Mouse (Mus musculus) myocyte (in vitro differentiated cells): ENCODE data around the gene Grem2. TPM values are rescaled to one million over a fixed set of nuclear protein-coding genes. Genes with fewer than 3 reads are reported as not detected.

ENCODE experiments used
- H3K27me3 ChIP-seq: one replicate; pipeline ENCODE4 v1.6.1; 2011; ENCODE audit not compliant: control insufficient read depth, insufficient read depth, insufficient read length
- H3K36me3 ChIP-seq: one replicate; pipeline ENCODE4 v1.6.1; 2011; ENCODE audit not compliant: control insufficient read depth, insufficient read depth
- H3K4me2 ChIP-seq: one replicate; pipeline ENCODE4 v1.6.1; 2011; ENCODE audit warnings: low read depth, control low read depth
- H3K4me3 ChIP-seq: one replicate; pipeline ENCODE4 v1.5.1; 2011; ENCODE audit warnings: mild to moderate bottlenecking, control low read depth, moderate library complexity
- H3K79me2 ChIP-seq: one replicate; pipeline ENCODE4 v1.6.1; 2011; ENCODE audit not compliant: control insufficient read depth, insufficient read depth
- H3ac ChIP-seq: one replicate; pipeline ENCODE4 v1.6.1; 2011; ENCODE audit not compliant: control insufficient read depth, insufficient read length
- CEBPB ChIP-seq: IDR thresholded peaks from 2 replicates; pipeline ENCODE4 v1.6.1; 2011; ENCODE audit warnings: mild to moderate bottlenecking, moderate library complexity; ENCODE audit not compliant: poor library complexity, insufficient read depth, severe bottlenecking
- E2F4 ChIP-seq: IDR thresholded peaks from one replicate; pipeline ENCODE4 v1.6.1; 2011; ENCODE audit warnings: mild to moderate bottlenecking, control low read depth, moderate library complexity; ENCODE audit not compliant: insufficient read depth
- MAX ChIP-seq: IDR thresholded peaks from one replicate; pipeline ENCODE4 v1.6.1; 2011; ENCODE audit warnings: low read depth, mild to moderate bottlenecking, control low read depth
- MYOD1 ChIP-seq, 3 experiments: IDR thresholded peaks; one replicate each; pipeline ENCODE4 v1.6.1; 2011; ENCODE audit warnings: control low read depth in 2 of 3, low read depth in 2 of 3, mild to moderate bottlenecking in 2 of 3, moderate library complexity in 1 of 3; ENCODE audit not compliant: insufficient read length in 2 of 3, control insufficient read depth in 1 of 3
- MYOG ChIP-seq, 3 experiments: IDR thresholded peaks; one replicate each; pipeline ENCODE4 v1.6.1; 2011; ENCODE audit warnings: control low read depth in 2 of 3, low read depth in 2 of 3, mild to moderate bottlenecking in 2 of 3; ENCODE audit not compliant: insufficient read length in 2 of 3, control insufficient read depth in 1 of 3, insufficient read depth in 1 of 3
- POLR2A ChIP-seq: IDR thresholded peaks from one replicate; pipeline ENCODE4 v1.6.1; 2011; ENCODE audit warnings: low read depth, mild to moderate bottlenecking, control low read depth, moderate library complexity; ENCODE audit not compliant: insufficient read length
- POLR2AphosphoS2 ChIP-seq: IDR thresholded peaks from one replicate; pipeline ENCODE4 v1.6.1; 2011; ENCODE audit warnings: low read depth, control low read depth; ENCODE audit not compliant: insufficient read length
- REST ChIP-seq: IDR thresholded peaks from one replicate; pipeline ENCODE4 v1.6.1; 2011; ENCODE audit warnings: mild to moderate bottlenecking, control low read depth, moderate library complexity; ENCODE audit not compliant: insufficient read depth, insufficient read length
- SRF ChIP-seq: IDR thresholded peaks from one replicate; pipeline ENCODE4 v1.6.1; 2011; ENCODE audit warnings: low read depth; ENCODE audit not compliant: control insufficient read depth, insufficient read length
- TCF12 ChIP-seq: IDR thresholded peaks from one replicate; pipeline ENCODE4 v1.6.1; 2011; ENCODE audit warnings: mild to moderate bottlenecking, control low read depth; ENCODE audit not compliant: poor library complexity, insufficient read depth, severe bottlenecking
- TCF3 ChIP-seq: IDR thresholded peaks from one replicate; pipeline ENCODE4 v1.6.1; 2011; ENCODE audit warnings: low read depth, control low read depth; ENCODE audit not compliant: insufficient read length
- USF1 ChIP-seq: IDR thresholded peaks from one replicate; pipeline ENCODE4 v1.6.1; 2011; ENCODE audit warnings: low read depth, mild to moderate bottlenecking, control low read depth, moderate library complexity
- polyA plus RNA-seq: library from polyadenylated mRNA; unstranded; fragments of >200 nt; fragmentation: generic; extraction: Trizol; gene quantifications from one replicate; pipeline ENCODE4 v1.2.1, GENCODE M21; 2012; ENCODE audit warnings: missing spikeins

Grem2 gene
- polyA plus RNA-seq, 1 experiment = 0.04 TPM

DNA sequence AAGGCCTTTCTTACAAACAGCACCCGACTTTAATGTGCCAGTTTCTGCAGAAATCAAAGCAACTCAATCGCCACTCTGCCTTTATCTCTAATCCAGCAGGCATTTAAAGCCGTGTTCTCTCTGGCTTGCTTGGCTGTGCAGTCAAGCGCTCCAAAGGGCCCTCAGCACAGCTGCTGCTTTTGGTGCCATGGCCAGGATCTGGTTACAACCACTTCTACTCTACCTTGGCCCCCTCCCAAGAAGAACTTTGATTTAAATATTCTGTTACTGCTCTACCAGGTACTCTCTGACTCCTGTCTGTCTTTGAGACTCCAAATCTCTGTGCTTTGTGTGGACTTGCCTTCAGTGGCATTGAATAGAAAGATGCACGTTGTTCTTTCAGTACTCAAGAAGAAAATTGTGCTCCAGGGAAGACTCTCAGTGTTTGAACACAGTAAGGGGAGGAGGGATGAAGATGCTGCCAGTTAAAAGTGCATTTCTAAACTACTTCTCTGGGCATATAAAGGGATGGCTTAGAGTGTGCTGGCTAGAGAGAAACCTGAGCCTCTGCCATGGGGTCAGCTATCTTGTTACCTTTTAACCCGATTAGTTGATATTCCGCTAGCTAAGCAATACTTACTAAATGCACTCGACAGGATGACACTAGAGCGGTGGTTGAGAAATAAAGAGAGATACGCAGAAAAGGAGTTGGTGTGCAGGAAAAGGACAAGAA lies 61.1 kb downstream of the Grem2 start:
- H3ac ChIP-seq = no peak overlapping the region

DNA sequence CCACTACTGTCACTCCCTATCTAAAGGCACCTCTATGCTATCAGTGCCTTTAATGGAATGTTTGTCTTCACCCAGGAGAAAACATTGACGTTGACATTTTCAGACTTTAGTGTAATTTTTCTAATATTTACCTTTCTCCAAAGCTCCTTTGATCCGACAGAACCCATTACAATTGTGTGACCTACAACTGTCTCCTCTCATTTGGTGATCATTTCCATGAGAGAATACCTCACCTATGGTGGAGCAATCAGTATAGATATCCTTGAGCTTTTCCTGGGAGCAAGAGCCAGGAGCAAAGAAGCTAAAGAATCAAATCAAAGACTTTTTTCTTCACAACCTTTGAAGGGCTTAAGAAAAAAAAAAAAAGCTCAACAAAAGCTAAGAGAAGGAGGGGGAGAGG lies 65.4 kb downstream of the Grem2 start:
- H3ac ChIP-seq = no peak overlapping the region
- H3K4me2 ChIP-seq = no peak overlapping the region
- no peaks in the 10 kb centered on the region for H3K27me3 ChIP-seq
- no peaks in the 10 kb centered on the region for H3K36me3 ChIP-seq
- TF ChIP-seq POLR2A (no peak), TCF3 (no peak), REST (no peak), MYOD1 (IDR thresholded peaks at IDR 0.05; ENCODE audit: control insufficient read depth in 1 of 3, insufficient read length in 2 of 3, low read depth in 2 of 3) (no peak), E2F4 (no peak), POLR2AphosphoS2 (no peak), USF1 (no peak), MYOG (IDR thresholded peaks at IDR 0.05; ENCODE audit: control insufficient read depth in 1 of 3, insufficient read depth in 1 of 3, insufficient read length in 2 of 3, low read depth in 2 of 3) (no peak), TCF12 (no peak), MAX (no peak), CEBPB (no peak), SRF (no peak)
- H3K4me3 ChIP-seq = no peak overlapping the region
- no peaks in the 10 kb centered on the region for H3K79me2 ChIP-seq

More for the DNA sequence above, 61.1 kb downstream of the Grem2 start:
- no peaks in the 10 kb centered on the region for H3K36me3 ChIP-seq
- TF ChIP-seq REST (no peak), MYOG (IDR thresholded peaks at IDR 0.05; ENCODE audit: control insufficient read depth in 1 of 3, insufficient read depth in 1 of 3, insufficient read length in 2 of 3, low read depth in 2 of 3) (peak in 1 of 3 experiments; percentile 16), TCF3 (no peak), MYOD1 (IDR thresholded peaks at IDR 0.05; ENCODE audit: control insufficient read depth in 1 of 3, insufficient read length in 2 of 3, low read depth in 2 of 3) (peak in 1 of 3 experiments; percentile 31), USF1 (no peak)
- no peak overlapping the region for H3K4me2 ChIP-seq
- H3K27me3 ChIP-seq = no peaks in the 10 kb centered on the region
- no peaks in the 10 kb centered on the region for H3K79me2 ChIP-seq
- no peak overlapping the region for H3K4me3 ChIP-seq

DNA sequence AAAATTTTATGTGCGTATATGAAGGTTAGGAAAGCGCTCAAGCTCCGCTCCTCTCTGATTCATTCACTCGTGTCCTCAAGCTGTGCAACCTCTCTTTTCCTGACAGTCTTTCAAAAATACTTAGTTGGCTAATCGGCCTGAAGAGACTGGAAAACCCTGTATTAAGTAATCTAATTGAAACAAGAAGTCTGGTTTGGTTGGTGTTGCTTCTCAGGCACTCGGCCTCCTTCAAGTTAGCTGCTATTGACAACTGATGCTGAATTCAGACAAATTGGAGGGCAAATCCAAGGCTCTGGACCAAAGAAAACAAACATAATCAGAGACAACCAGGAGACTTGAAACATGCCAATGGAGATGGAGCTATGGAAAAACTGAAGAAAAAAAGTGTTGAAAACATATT lies 76.8 kb downstream of the Grem2 start:
- H3K4me2 ChIP-seq = peak overlapping the region; percentile 26
- no peak overlapping the region for H3ac ChIP-seq
- no peaks in the 10 kb centered on the region for H3K36me3 ChIP-seq
- TF ChIP-seq POLR2AphosphoS2 (no peak), E2F4 (no peak), POLR2A (no peak), REST (no peak), MYOG (IDR thresholded peaks at IDR 0.05; ENCODE audit: control insufficient read depth in 1 of 3, insufficient read depth in 1 of 3, insufficient read length in 2 of 3, low read depth in 2 of 3) (no peak), MAX (no peak), USF1 (no peak), TCF3 (no peak)
- no peaks in the 10 kb centered on the region for H3K27me3 ChIP-seq
- no peaks in the 10 kb centered on the region for H3K79me2 ChIP-seq
- no peak overlapping the region for H3K4me3 ChIP-seq

DNA sequence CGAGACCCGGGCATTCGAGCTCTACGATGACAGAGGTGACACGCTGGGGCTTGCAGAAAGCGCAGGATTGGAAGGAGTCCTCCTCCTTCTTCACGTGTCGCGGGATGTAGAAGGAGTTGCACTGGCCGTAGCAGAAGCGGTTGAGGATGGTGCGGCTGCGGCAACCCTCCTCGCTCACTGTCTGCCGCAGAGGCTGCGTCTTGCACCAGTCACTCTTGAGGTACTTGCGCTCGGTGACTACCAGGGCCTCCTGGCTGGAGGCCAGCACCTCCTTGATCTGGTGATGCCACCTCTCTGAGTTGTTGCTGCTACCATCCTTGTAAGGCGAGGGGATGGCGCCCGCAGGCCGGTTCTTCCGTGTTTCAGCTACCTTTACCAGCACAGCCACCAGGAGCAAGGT lies 84.8 kb downstream of the Grem2 start:
- H3K79me2 ChIP-seq = no peaks in the 10 kb centered on the region
- TF ChIP-seq POLR2A = no peak
- TF ChIP-seq E2F4 = no peak
- no peak for TF ChIP-seq MYOG (IDR thresholded peaks at IDR 0.05; ENCODE audit: control insufficient read depth in 1 of 3, insufficient read depth in 1 of 3, insufficient read length in 2 of 3, low read depth in 2 of 3)
- no peak for TF ChIP-seq POLR2AphosphoS2
- no peak for TF ChIP-seq REST
- TF ChIP-seq USF1 = no peak
- TF ChIP-seq TCF12 = no peak
- TF ChIP-seq MAX = no peak
- TF ChIP-seq MYOD1 (IDR thresholded peaks at IDR 0.05; ENCODE audit: control insufficient read depth in 1 of 3, insufficient read length in 2 of 3, low read depth in 2 of 3) = no peak
- no peak for TF ChIP-seq SRF
- no peak for TF ChIP-seq CEBPB
- no peak for TF ChIP-seq TCF3
- H3K4me2 ChIP-seq = no peak overlapping the region
- no peak overlapping the region for H3ac ChIP-seq
- H3K27me3 ChIP-seq = no peaks in the 10 kb centered on the region
- no peak overlapping the region for H3K4me3 ChIP-seq
- no peaks in the 10 kb centered on the region for H3K36me3 ChIP-seq

DNA sequence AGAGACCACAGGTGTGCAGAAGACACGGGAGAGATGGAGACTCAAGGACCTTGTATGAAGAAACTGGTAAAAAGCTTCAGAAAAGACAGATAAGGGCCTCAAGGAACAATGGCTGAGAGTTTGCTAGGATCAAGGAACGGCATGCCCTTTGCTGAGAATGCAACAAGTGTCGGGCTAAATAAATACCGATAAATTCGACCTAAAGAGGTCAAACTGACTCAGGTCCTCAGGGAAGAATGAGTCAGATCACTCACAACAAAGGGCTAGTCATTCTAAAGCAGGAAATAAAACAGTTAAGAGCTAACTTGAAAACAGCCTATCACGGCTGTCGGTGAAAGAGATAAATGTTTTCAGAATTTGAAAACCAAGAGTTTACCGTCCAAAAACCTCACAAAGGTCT lies 95.1 kb downstream of the Grem2 start:
- TF ChIP-seq E2F4 (no peak), USF1 (no peak), MYOG (IDR thresholded peaks at IDR 0.05; ENCODE audit: control insufficient read depth in 1 of 3, insufficient read depth in 1 of 3, insufficient read length in 2 of 3, low read depth in 2 of 3) (no peak), MYOD1 (IDR thresholded peaks at IDR 0.05; ENCODE audit: control insufficient read depth in 1 of 3, insufficient read length in 2 of 3, low read depth in 2 of 3) (no peak), POLR2AphosphoS2 (no peak), SRF (no peak), REST (no peak), TCF12 (no peak), TCF3 (no peak), POLR2A (no peak)
- H3K36me3 ChIP-seq = no peaks in the 10 kb centered on the region

More for the DNA sequence above, 95.1 kb downstream of the Grem2 start:
- no peak overlapping the region for H3K4me2 ChIP-seq
- no peaks in the 10 kb centered on the region for H3K79me2 ChIP-seq
- no peaks in the 10 kb centered on the region for H3K27me3 ChIP-seq
- H3K4me3 ChIP-seq = no peak overlapping the region
- H3ac ChIP-seq = no peak overlapping the region
